20 mouse cellular contexts compared by ENCODE assay signal in the genomic region with DNA sequence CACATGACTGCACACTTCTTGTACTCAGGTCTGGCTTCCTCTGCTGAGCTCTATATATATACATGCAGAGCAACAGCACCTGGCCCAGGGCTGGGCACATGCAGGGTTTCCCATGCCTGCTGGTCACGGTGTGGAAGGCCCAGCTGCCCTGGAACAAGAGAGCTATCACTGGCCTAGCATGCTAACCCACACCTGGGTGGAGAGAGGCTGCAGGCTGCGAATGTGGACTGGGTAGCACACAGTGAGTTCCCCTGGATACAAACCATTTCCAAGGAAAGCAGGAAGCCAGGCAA.
A peak's percentile ranks its signal among the peaks of the same experiment; 100 is the strongest.
DNase-seq lines count a peak whose midpoint lies in the region; ATAC-seq and TF ChIP-seq lines count a peak whose summit lies in the region.
"Had no signal": no experiment of that assay in that cellular context is flagged by ENCODE, and none has a peak within 500 bp of the region (broad histone marks: within the 10 kb centered on the region; RNA-seq: fewer than 3 reads in every experiment).

No protein-coding gene starts in this region.

- H3K36me3 ChIP-seq in midbrain, embryonic 13.5 days, result no peaks in the 10 kb centered on the region
- H3K36me3 ChIP-seq in midbrain, embryonic 11.5 days (ENCODE audit: control insufficient read depth, insufficient read depth, low read length), result no peaks in the 10 kb centered on the region
- no peaks in the 10 kb centered on the region for H3K36me3 ChIP-seq in hindbrain, embryonic 16.5 days (ENCODE audit: control insufficient read depth, insufficient read depth, low read length)
- H3K36me3 ChIP-seq in neural tube, embryonic 15.5 days, result no peaks in the 10 kb centered on the region
- H3K36me3 ChIP-seq in intestine, embryonic 15.5 days, result no peaks in the 10 kb centered on the region
- no peaks in the 10 kb centered on the region for H3K36me3 ChIP-seq in heart, embryonic 12.5 days
- H3K36me3 ChIP-seq: heart, embryonic 10.5 days; liver, embryonic 12.5 days had no signal

- H3K27me3 ChIP-seq in cerebellum, adult 2 months (ENCODE audit: control insufficient read depth, insufficient read depth, low read length), result no peaks in the 10 kb centered on the region
- peaks cover 11% of the 10 kb centered on the region; the same call in 1 of the 2 replicates for H3K27me3 ChIP-seq in midbrain, embryonic 13.5 days
- H3K27me3 ChIP-seq in midbrain, embryonic 11.5 days (ENCODE audit: control insufficient read depth, insufficient read depth, low read length), result peaks cover 18% of the 10 kb centered on the region
- H3K27me3 ChIP-seq in hindbrain, embryonic 16.5 days (replicated peaks; ENCODE audit: control insufficient read depth, insufficient read depth, low read length), result no peaks in the 10 kb centered on the region
- H3K27me3 ChIP-seq in neural tube, embryonic 15.5 days (replicated peaks), result no peaks in the 10 kb centered on the region
- peaks cover 32% of the 10 kb centered on the region for H3K27me3 ChIP-seq in intestine, embryonic 15.5 days (replicated peaks)
- H3K27me3 ChIP-seq in heart, embryonic 12.5 days (replicated peaks), result peaks cover 54% of the 10 kb centered on the region

- no peak for TF ChIP-seq POLR2A in cerebellum, adult 2 months (IDR thresholded peaks at IDR 0.05; ENCODE audit: borderline replicate concordance, insufficient read depth, low read length)

- peak overlapping the region; percentile 52; the same call in 1 of the 2 replicates for H3K27ac ChIP-seq in cerebellum, adult 2 months (ENCODE audit: insufficient read depth, low read length)
- peak overlapping the region; percentile 89 for H3K27ac ChIP-seq in midbrain, embryonic 13.5 days
- H3K27ac ChIP-seq in midbrain, embryonic 11.5 days (ENCODE audit: low read depth, low read length), result no peak overlapping the region
- H3K27ac ChIP-seq in hindbrain, embryonic 16.5 days (ENCODE audit: low read depth, low read length), result peak overlapping the region; percentile 88
- peak overlapping the region; percentile 33 for H3K27ac ChIP-seq in neural tube, embryonic 15.5 days (replicated peaks)
- H3K27ac ChIP-seq in intestine, embryonic 15.5 days, result no peak overlapping the region
- no peak overlapping the region for H3K27ac ChIP-seq in heart, embryonic 12.5 days (ENCODE audit: poor library complexity, severe bottlenecking)
- H3K27ac ChIP-seq: embryonic facial prominence, embryonic 13.5 days; heart, embryonic 10.5 days; limb, embryonic 12.5 days; liver, embryonic 12.5 days; stomach, postnatal 0 days had no signal

- H3K4me3 ChIP-seq in cerebellum, adult 2 months (replicated peaks; ENCODE audit: insufficient read depth, low read depth, low read length), result no peak overlapping the region
- H3K4me3 ChIP-seq in midbrain, embryonic 13.5 days (replicated peaks), result no peak overlapping the region
- H3K4me3 ChIP-seq in midbrain, embryonic 11.5 days (ENCODE audit: low read depth, low read length), result no peak overlapping the region
- no peak overlapping the region for H3K4me3 ChIP-seq in hindbrain, embryonic 16.5 days (ENCODE audit: low read length)
- no peak overlapping the region for H3K4me3 ChIP-seq in neural tube, embryonic 15.5 days (replicated peaks)
- no peak overlapping the region for H3K4me3 ChIP-seq in intestine, embryonic 15.5 days (replicated peaks)
- H3K4me3 ChIP-seq in heart, embryonic 12.5 days, result no peak overlapping the region
- H3K4me3 ChIP-seq: heart, embryonic 10.5 days; limb, embryonic 12.5 days; liver, embryonic 12.5 days; megakaryocyte, embryonic 14.5 days; myocyte had no signal

- no peak overlapping the region for H3K9ac ChIP-seq in midbrain, embryonic 13.5 days (replicated peaks)
- no peak overlapping the region for H3K9ac ChIP-seq in midbrain, embryonic 11.5 days (ENCODE audit: low read length)
- no peak overlapping the region for H3K9ac ChIP-seq in hindbrain, embryonic 16.5 days (ENCODE audit: low read depth, low read length)
- no peak overlapping the region for H3K9ac ChIP-seq in neural tube, embryonic 15.5 days (replicated peaks)
- no peak overlapping the region for H3K9ac ChIP-seq in intestine, embryonic 15.5 days
- no peak overlapping the region for H3K9ac ChIP-seq in heart, embryonic 12.5 days
- H3K9ac ChIP-seq: embryonic facial prominence, embryonic 13.5 days; limb, embryonic 12.5 days; liver, embryonic 12.5 days had no signal

- WGBS in cerebellum, adult 2 months, result 49% methylated on average over 2 of the region's 2 CpGs
- WGBS in midbrain, embryonic 13.5 days, result 90% methylated on average over 2 of the region's 2 CpGs
- WGBS in midbrain, embryonic 11.5 days, result 93% methylated on average over 2 of the region's 2 CpGs
- WGBS in hindbrain, embryonic 16.5 days, result 81% methylated on average over 2 of the region's 2 CpGs
- 88% methylated on average over 2 of the region's 2 CpGs for WGBS in neural tube, embryonic 15.5 days
- 87% methylated on average over 2 of the region's 2 CpGs for WGBS in intestine, embryonic 15.5 days
- 90% methylated on average over 2 of the region's 2 CpGs for WGBS in heart, embryonic 12.5 days

- no peak for ATAC-seq in cerebellum, adult (ENCODE audit: insufficient number of reproducible peaks, low FRiP score, low TSS enrichment)
- ATAC-seq in midbrain, embryonic 13.5 days, result no peak
- ATAC-seq in midbrain, embryonic 11.5 days (ENCODE audit: low FRiP score), result no peak
- no peak for ATAC-seq in hindbrain, embryonic 16.5 days
- ATAC-seq in neural tube, embryonic 15.5 days (ENCODE audit: low FRiP score), result no peak
- no peak for ATAC-seq in intestine, embryonic 15.5 days
- no peak for ATAC-seq in heart, embryonic 12.5 days (ENCODE audit: insufficient number of reproducible peaks, low FRiP score)
- ATAC-seq: liver, embryonic 12.5 days had no signal

- H3K9me3 ChIP-seq in midbrain, embryonic 13.5 days, result no peaks in the 10 kb centered on the region
- H3K9me3 ChIP-seq in midbrain, embryonic 11.5 days (ENCODE audit: control insufficient read depth, low read length), result no peaks in the 10 kb centered on the region
- no peaks in the 10 kb centered on the region for H3K9me3 ChIP-seq in hindbrain, embryonic 16.5 days (ENCODE audit: control insufficient read depth, low read length)
- no peaks in the 10 kb centered on the region for H3K9me3 ChIP-seq in neural tube, embryonic 15.5 days (replicated peaks)
- H3K9me3 ChIP-seq in intestine, embryonic 15.5 days, result no peaks in the 10 kb centered on the region
- H3K9me3 ChIP-seq in heart, embryonic 12.5 days (replicated peaks), result no peaks in the 10 kb centered on the region
- H3K9me3 ChIP-seq: embryonic facial prominence, embryonic 13.5 days; heart, embryonic 10.5 days; limb, embryonic 12.5 days; liver, embryonic 12.5 days; megakaryocyte, embryonic 14.5 days had no signal

- DNase-seq in cerebellum, adult 2 months, result no peak
- no peak for DNase-seq in midbrain, embryonic 11.5 days (ENCODE audit: low spot score, missing footprints)
- DNase-seq: adrenal gland, postnatal 14 days; heart, postnatal 14 days; kidney, adult 9 months; kidney, postnatal 25 days; lung, adult 2 months had no signal

- no peak overlapping the region for H3K4me2 ChIP-seq in midbrain, embryonic 13.5 days (replicated peaks)
- H3K4me2 ChIP-seq in midbrain, embryonic 11.5 days, result no peak overlapping the region
- no peak overlapping the region for H3K4me2 ChIP-seq in hindbrain, embryonic 16.5 days (ENCODE audit: low read length)
- H3K4me2 ChIP-seq in neural tube, embryonic 15.5 days, result no peak overlapping the region
- no peak overlapping the region for H3K4me2 ChIP-seq in intestine, embryonic 15.5 days (replicated peaks)
- H3K4me2 ChIP-seq in heart, embryonic 12.5 days, result no peak overlapping the region
- H3K4me2 ChIP-seq: limb, embryonic 12.5 days; liver, embryonic 12.5 days had no signal

- no peak for TF ChIP-seq CTCF in cerebellum, adult 2 months (IDR thresholded peaks at IDR 0.05; ENCODE audit: borderline replicate concordance, insufficient read depth, low read depth, low read length)

- H3K4me1 ChIP-seq in cerebellum, adult 2 months (ENCODE audit: control insufficient read depth, insufficient read depth, low read length), result peaks cover 66% of the 10 kb centered on the region
- H3K4me1 ChIP-seq in midbrain, embryonic 13.5 days (replicated peaks), result peaks cover 71% of the 10 kb centered on the region
- peaks cover 39% of the 10 kb centered on the region for H3K4me1 ChIP-seq in midbrain, embryonic 11.5 days (ENCODE audit: control insufficient read depth, insufficient read depth, low read length)
- H3K4me1 ChIP-seq in hindbrain, embryonic 16.5 days (ENCODE audit: control insufficient read depth, insufficient read depth, low read depth, low read length), result peaks cover 62% of the 10 kb centered on the region
- H3K4me1 ChIP-seq in neural tube, embryonic 15.5 days, result peaks cover 67% of the 10 kb centered on the region
- H3K4me1 ChIP-seq in intestine, embryonic 15.5 days (replicated peaks), result peaks cover 23% of the 10 kb centered on the region
- H3K4me1 ChIP-seq in heart, embryonic 12.5 days (replicated peaks), result peaks cover 28% of the 10 kb centered on the region

Comparison
In these comparisons a context has a peak if more than half of its experiments do, and no peak if none do; other contexts are left out.
1. H3K27ac ChIP-seq: peak in cerebellum, adult 2 months (single experiment), midbrain, embryonic 13.5 days (single experiment), hindbrain, embryonic 16.5 days (single experiment) and neural tube, embryonic 15.5 days (single experiment); none in midbrain, embryonic 11.5 days (single experiment), intestine, embryonic 15.5 days (single experiment) and heart, embryonic 12.5 days (single experiment).